Mouse (Mus musculus) colon, adult 2 months (tissue): ENCODE measurements around the gene Ubiad1. TPM values are rescaled to one million over a fixed set of nuclear protein-coding genes. Genes with fewer than 3 reads are reported as not detected.

Source experiments
- polyA plus RNA-seq: library from polyadenylated mRNA; depleted of rRNA; stranded (reverse); fragments of >200 nt; gene quantifications from 2 replicates; pipeline ENCODE4 v1.2.3, GENCODE M21; 2012; rRNA removed

Ubiad1 gene
- polyA plus RNA-seq, result 17.3 and 19.1 TPM in 2 replicates

GRCm38 (mm10) chr4:148444250-148444967 lies at the start of gene Ubiad1:
TSS of gene Ubiad1 (minus strand) at chr4:148444771.

GRCm38 (mm10) chr4:148448179-148448852 lies 3.7 kb upstream of the Ubiad1 start, which contains the start of gene Mtor:
TSS of gene Mtor (plus strand) at chr4:148448611.

Other genes starting within 250 kb of the Ubiad1 start
- gene Disp3, start 156.8 kb downstream of the Ubiad1 start, polyA plus RNA-seq, result 0.20 and 0.42 TPM in 2 replicates
- 19.5 and 21.8 TPM in 2 replicates for gene Mtor, start 3.8 kb upstream of the Ubiad1 start, polyA plus RNA-seq
- 5.7 and 7.2 TPM in 2 replicates for gene Angptl7, start 55.7 kb upstream of the Ubiad1 start, polyA plus RNA-seq
- gene Exosc10, start 113.7 kb upstream of the Ubiad1 start, polyA plus RNA-seq, result 16.6 and 20.7 TPM in 2 replicates
- 56.1 and 59.9 TPM in 2 replicates for gene Srm, start 146.7 kb upstream of the Ubiad1 start, polyA plus RNA-seq
- 0.58 and 1.9 TPM in 2 replicates for gene Masp2, start 157.8 kb upstream of the Ubiad1 start, polyA plus RNA-seq
- 24.0 and 30.7 TPM in 2 replicates for gene Tardbp, start 182.2 kb upstream of the Ubiad1 start, polyA plus RNA-seq
- not detected in 2 replicates for gene Gm572, start 198.5 kb upstream of the Ubiad1 start, polyA plus RNA-seq